Mouse (Mus musculus): ENCODE data around the gene Ncoa3. TPM values are rescaled to one million over a fixed set of nuclear protein-coding genes. Genes with fewer than 3 reads are reported as not detected.

The Ncoa3 gene
- total RNA-seq, 2 experiments from 2014 or later = 30.7 to 33.5 TPM

GRCm38 (mm10) chr2:166071889-166072288, 79.5 kb downstream of the Ncoa3 start:
- DNase-seq (ENCODE audit: low spot score in 2 of 2) = no peak

GRCm38 (mm10) chr2:166073082-166073481, 80.6 kb downstream of the Ncoa3 start:
- no peak for DNase-seq (ENCODE audit: low spot score in 2 of 2)

- DNase-seq (ENCODE audit: low spot score in 2 of 2) = no peak
Measured at GRCm38 (mm10) chr2:166074322-166074721, 81.9 kb downstream of the Ncoa3 start.

GRCm38 (mm10) chr2:166077371-166077770, 84.9 kb downstream of the Ncoa3 start:
- DNase-seq (ENCODE audit: low spot score in 2 of 2) = no peak

GRCm38 (mm10) chr2:166079231-166079630, 86.8 kb downstream of the Ncoa3 start:
- no peak for DNase-seq (ENCODE audit: low spot score in 2 of 2)

- no peak for DNase-seq (ENCODE audit: low spot score in 2 of 2)
Measured at GRCm38 (mm10) chr2:166079961-166080885, 87.8 kb downstream of the Ncoa3 start.

GRCm38 (mm10) chr2:166080967-166081750, 88.7 kb downstream of the Ncoa3 start:
- no peak for DNase-seq (ENCODE audit: low spot score in 2 of 2)

GRCm38 (mm10) chr2:166082193-166082592, 89.8 kb downstream of the Ncoa3 start:
- DNase-seq (ENCODE audit: low spot score in 2 of 2) = peak; percentile 79 to 81

- no peak for DNase-seq (ENCODE audit: low spot score in 2 of 2)
Measured at GRCm38 (mm10) chr2:166082661-166083060, 90.2 kb downstream of the Ncoa3 start.

GRCm38 (mm10) chr2:166083542-166084031, 91.2 kb downstream of the Ncoa3 start:
- no peak for DNase-seq (ENCODE audit: low spot score in 2 of 2)

GRCm38 (mm10) chr2:166084111-166084510, 91.7 kb downstream of the Ncoa3 start:
- DNase-seq (ENCODE audit: low spot score in 2 of 2) = no peak

- peak; percentile 82 to 83 for DNase-seq (ENCODE audit: low spot score in 2 of 2)
Measured at GRCm38 (mm10) chr2:166084964-166085363, 92.5 kb downstream of the Ncoa3 start.

- DNase-seq (ENCODE audit: low spot score in 2 of 2) = no peak
Measured at GRCm38 (mm10) chr2:166085780-166086179, 93.3 kb downstream of the Ncoa3 start.

GRCm38 (mm10) chr2:166086457-166087233, 94.2 kb downstream of the Ncoa3 start:
- no peak for DNase-seq (ENCODE audit: low spot score in 2 of 2)

- no peak for DNase-seq (ENCODE audit: low spot score in 2 of 2)
Measured at GRCm38 (mm10) chr2:166088991-166089390, 96.6 kb downstream of the Ncoa3 start.

- no peak for DNase-seq (ENCODE audit: low spot score in 2 of 2)
Measured at GRCm38 (mm10) chr2:166090131-166090581, 97.7 kb downstream of the Ncoa3 start.

GRCm38 (mm10) chr2:166091599-166091998, 99.2 kb downstream of the Ncoa3 start:
- DNase-seq (ENCODE audit: low spot score in 2 of 2) = no peak

GRCm38 (mm10) chr2:166092412-166092811, 100.0 kb downstream of the Ncoa3 start:
- no peak for DNase-seq (ENCODE audit: low spot score in 2 of 2)

- DNase-seq (ENCODE audit: low spot score in 2 of 2) = no peak
Measured at GRCm38 (mm10) chr2:166096300-166096699, 103.9 kb downstream of the Ncoa3 start.

GRCm38 (mm10) chr2:166096834-166097233, 104.4 kb downstream of the Ncoa3 start:
- no peak for DNase-seq (ENCODE audit: low spot score in 2 of 2)

Data from layer of hippocampus, postnatal 10 days (tissue).